Mouse (Mus musculus) naive thymus-derived CD4-positive, alpha-beta T cell, adult 5 months (primary cell): ENCODE results near the gene Vmn2r36. TPM values are rescaled to one million over a fixed set of nuclear protein-coding genes. Genes with fewer than 3 reads are reported as not detected.

Source experiments
- polyA plus RNA-seq: library from polyadenylated mRNA; unstranded; fragments of 100-300 nt; shearing (Covaris generic); gene quantifications from one replicate; pipeline ENCODE4 v1.2.1, GENCODE M21; 2017

The Vmn2r36 gene
- polyA plus RNA-seq = not detected

DNA sequence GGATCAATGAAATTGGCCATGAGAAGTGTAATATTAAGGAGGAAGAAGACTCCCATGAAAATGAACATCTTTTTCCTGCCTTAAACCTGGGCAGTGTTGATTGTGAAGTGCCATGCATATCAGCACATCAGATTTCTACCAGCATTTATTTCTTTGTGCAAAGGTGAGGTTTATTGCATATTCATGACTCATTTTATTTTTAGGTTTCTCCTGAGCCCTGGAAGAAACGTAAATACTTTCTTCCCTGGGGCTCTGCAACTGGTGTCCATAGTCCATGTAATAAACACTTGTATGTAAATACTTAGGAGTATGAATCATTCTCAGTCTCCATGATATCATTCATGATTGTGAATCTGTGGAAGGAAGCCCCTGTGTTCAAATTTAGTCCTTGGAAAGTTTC, at the start of gene Vmn2r36:
Gene Vmn2r36 (minus strand): TSS at position 101 of the 400 bp plus-strand sequence.

Other genes starting within 250 kb of the Vmn2r36 start
- not detected for gene Vmn2r34, start 213.0 kb downstream of the Vmn2r36 start, polyA plus RNA-seq
- gene Vmn2r35, start 82.6 kb downstream of the Vmn2r36 start, polyA plus RNA-seq = not detected